Mouse (Mus musculus): ENCODE results near the gene Agpat3.
A peak's percentile ranks its signal among the peaks of the same experiment; 100 is the strongest.

Gene Agpat3

DNA sequence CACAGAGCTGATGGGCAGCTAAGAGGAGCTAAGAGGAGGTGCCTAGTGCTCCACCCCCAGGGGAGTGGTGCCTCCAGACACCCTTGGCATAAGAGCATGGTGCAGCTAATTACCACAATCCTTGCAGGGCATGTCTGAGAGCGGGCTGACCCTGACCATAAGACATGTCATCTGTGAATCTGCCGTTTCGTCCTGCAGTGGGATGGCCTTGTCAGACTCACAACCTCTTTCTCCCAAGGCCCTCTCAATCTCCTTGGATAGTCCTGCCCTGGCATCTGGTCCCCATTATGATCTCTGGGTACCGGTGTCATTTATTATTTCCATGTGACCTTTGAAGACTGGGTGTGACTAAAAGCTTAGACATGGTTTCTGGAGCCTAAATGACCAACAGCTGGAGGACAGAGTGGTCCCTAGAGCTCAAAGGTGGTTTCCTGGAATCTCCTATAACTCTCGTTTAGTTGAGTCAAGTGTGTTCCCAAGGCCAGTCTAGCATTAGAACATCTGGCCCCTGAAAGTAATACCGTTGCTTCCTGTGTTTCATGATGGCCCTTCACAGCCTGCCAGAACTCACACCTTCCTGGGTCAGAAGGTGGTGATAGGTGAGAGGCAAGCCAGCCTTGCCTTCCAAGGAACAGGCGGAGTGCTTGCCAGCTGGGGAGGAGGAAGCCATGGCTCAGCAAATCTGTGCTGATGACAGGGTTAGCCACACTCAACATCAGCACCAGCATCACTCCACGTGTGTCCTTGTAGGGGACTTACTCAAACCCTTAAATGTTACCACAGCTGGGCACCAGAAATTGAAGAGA is 61.4 kb downstream of the Agpat3 start:
- no peak for DNase-seq

DNA sequence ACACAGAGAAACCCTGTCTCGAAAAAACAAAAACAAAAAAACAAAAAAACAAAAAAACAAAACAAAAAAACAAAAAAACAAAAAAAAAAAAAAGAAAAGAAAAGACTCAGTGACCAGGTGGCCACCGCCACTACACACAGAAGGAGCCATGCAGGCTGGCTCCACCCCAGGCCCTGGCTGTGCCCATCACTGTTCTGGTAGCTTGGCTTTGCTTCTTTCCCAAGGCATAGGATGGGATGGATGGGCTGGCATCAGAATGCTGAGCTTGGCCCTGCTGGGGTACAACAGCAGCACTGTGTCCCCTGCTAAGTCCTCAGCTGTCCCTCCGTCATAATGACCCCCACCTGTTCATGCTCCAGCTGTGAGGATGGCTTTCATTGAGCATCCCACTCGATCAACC is 63.4 kb downstream of the Agpat3 start:
- peak; percentile 83 for DNase-seq

DNA sequence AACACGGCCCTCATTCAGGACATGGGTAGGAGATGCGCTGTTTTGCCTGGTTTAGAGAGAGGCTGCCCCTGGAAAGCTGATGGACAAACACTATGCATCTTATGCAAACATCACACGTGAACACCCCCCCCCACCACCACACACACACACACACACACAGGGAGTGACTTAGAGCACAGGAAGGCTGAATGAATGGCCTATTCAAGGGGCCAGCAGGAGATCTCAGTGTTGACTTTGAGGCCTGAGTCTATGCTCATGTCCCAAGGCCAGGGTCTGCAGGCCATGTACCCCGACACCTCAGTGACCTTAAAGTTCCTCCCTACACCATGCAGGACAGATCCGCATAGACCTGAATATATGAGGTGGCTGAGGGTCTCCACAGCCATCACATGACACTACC is 64.2 kb downstream of the Agpat3 start:
- DNase-seq: no peak

DNA sequence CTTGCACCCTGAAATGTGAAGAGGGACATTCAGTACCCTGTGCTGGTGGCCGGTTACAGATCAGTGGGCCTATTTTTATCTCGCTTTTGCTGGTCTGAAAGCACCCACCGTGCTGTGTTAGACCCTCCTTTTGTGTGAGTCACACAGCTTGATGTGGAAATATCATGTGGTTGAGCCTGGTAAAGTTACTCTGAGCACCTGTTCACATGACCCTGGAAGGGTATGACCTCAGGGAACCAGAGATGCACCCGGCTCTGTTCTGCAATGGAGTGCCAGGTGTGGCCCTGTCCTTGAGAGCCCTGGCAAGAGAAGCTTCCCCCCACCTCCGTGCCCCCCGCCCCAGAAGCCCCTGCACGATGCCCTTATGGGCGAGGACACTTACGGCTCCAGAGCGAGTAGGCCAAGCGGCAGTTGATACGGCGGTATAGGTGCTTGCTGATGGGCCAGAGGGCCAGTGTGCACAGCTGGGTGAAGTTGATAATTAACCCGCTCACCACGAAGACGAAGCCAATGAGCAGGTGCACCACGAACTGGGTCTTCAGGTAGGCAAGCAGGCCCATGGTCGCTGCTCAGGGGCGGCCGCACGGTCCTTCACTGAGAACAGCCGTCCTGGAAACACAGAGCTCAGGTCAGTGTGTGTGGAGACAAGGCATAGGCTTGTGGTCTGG is 64.7 kb downstream of the Agpat3 start:
- DNase-seq: no peak

DNA sequence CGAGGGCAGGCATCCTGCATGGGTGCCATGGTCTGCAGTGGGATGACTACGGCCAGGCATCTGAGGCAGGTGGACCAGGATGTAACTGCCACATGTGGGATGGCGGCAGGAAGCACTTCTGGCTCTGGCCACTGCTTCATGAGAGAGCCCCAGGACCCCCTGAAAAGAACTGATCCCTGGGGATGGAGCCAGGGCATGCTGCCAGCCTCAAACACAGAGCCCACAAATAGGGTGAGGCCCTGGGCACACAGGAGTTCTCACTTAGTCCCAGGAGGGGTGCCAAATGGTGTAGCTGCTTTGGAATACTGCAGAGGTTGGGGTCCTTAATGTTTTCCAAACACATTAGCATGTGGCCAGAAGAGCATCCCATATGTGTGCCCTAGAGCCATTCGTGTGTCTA is 66.3 kb downstream of the Agpat3 start:
- no peak for DNase-seq

DNA sequence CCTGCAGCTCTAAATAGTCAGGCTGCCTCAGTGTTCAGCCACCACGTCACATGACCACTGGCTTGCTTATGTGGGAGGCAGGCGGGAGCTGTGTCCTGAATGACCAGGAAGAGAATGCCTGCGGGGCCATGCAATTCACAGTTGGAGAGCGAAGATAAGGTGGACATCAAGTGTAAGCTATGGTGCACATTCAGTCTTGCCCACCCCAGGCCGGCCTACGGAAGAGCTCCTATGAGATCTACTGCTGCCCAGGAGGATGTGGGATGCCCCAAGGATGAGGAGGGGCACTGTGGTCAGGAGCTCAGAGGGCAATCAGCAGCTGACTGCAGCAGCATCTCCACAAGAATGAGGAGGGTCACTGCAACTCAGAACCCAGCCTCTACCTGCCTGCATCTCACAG is 66.9 kb downstream of the Agpat3 start:
- DNase-seq: no peak

DNA sequence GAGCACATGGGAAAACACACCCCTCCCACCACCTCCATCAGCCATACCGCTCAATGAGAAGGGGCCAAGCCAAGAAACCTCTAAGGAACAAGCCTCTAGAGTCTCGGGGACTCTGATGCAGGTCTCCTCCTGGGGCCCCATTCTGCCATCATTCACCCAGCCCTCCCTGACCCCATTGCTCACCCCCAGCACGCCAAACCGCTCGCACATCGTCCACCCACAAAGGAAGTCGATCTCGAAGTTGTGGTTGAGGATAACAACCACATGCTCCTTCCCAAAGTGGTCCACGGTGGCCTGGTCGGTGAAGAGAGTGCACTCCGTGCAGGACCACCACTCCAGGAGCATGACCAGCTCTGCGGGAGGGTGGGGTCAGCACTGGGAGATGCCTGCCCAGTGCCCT is 67.5 kb downstream of the Agpat3 start:
- no peak for DNase-seq

DNA sequence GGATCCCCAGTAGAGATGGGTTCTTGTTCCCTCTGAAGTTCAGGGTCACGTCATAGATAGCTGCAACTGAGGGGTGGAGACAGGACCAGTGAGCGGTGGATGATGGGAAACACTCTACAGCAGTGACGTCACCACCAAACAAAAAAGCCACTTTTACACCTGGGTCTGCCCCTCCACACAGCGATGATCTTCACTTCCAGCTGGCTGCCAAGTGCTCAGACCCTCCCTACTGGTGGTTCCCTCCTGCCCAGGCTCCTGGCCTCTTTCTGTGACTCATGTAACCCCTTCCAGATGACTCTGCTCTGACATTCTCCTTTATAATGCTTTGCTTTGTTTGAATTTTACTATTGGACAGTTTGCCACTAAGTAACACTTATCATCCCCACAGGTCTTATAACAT is 69.9 kb downstream of the Agpat3 start:
- DNase-seq: no peak

DNA sequence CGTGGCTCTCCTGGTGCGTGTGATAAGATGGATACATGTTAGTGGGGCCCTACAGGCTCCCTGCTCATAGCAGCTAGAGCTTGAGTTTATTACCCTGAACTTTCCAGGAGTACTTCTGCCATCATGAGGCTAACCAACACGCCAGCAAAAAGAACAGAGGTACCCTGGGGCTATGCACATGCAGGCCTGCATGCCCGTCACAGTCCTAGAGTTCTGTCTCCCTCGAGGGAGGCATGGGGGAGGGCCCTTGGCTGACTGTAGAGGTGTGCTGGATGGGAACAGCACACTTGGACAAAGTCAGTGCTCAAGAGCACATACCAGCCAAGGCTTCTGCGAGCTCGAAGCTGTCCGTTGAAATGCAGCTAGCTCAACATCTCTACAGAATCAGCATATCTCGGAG is 71.8 kb downstream of the Agpat3 start:
- DNase-seq: no peak

DNA sequence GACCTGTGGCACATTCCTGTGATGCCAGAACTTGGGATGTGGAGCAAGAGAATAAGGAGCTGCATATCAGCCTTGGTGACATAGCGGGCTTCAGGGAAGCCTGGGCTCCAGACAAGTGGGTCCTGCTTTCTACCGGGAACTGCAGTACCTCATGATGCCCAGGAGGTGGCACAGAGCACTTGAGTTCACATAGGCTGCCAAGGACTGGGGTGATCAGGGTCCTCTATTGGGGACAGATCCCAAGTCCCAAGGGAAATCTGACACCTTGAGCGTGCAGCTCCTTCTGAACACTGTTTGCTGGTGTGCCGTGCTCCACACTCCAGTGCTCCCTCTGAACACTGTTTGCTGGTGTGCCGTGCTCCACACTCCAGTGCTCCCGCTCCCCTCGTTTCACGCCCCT is 73.1 kb downstream of the Agpat3 start:
- DNase-seq: peak; percentile 65

DNA sequence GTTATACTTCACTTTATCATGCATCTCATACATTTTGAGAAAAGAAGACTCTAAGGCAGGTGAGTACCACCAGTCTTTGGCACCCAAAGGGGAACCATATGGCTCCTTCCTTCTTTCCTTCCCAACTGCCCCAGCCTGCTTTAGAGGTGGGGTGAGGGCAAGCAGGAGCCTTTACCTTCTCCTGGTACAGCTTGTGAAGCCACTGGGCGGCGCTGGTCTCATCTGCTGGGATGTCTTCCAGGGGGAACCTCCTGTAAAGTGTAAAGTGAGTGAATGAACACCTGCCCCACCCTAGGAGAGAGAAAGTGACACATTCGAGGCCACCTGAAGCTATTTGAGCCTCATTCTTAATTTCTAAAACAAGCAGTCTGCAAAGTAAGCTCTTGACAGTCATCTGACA is 74.5 kb downstream of the Agpat3 start:
- peak; percentile 62 for DNase-seq

DNA sequence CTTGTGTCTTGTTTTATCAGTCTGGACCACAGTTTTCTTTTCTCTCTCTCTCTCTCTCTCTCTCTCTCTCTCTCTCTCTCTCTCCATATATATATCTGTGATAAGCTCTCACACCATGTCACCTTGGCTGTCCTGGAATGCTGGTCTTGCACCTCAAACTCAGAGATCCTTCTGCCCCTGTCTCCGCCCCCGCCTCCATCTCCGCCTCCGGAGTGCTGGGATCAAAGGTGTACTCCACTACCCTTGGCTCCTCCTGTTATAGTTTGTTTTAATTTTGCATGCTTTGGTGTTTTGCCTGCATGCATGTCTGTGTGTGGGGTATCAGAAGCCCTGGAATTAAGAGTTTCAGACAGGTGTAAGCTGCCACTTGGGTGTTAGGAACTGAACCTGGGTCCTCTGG is 76.0 kb downstream of the Agpat3 start:
- no peak for DNase-seq

DNA sequence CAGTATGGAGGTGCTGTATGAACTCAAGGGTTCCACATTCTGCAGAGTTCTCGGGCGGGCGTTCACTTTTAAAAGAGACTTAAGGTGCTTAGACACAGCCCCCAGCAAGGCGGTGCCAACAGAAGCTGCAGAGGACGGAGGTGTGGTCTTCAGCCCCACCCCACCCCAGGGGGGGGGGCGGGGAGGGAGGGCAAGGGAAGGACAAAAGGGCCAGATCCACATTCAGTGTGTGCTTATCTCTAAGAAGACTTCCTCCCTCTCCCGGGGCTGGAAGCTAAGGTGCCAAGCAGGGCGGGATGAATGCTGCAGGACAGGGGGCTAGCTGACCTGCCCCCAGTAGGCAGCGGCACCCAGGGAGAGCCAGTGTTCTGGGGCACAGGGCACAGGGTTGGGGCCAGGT is 79.4 kb downstream of the Agpat3 start:
- no peak for DNase-seq

DNA sequence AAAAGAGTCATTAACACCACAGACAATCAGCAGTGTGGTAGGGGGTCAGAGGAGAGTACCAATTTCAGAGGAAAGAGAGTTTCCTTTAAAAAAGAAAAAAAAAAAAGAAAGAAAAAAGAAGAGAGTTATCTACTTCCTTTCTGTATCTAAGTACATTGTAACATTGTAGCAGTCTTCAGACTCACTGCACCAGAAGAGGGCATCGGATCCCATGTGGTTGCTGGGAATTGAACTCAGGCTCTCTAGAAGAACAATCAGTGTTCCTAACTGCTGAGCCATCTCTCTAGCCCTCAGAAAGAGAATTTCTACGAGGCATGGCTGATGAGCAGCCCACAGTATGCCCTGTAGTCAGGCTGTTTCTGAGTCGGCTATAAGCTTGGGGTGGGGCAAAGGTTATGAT is 86.4 kb downstream of the Agpat3 start:
- DNase-seq: no peak

DNA sequence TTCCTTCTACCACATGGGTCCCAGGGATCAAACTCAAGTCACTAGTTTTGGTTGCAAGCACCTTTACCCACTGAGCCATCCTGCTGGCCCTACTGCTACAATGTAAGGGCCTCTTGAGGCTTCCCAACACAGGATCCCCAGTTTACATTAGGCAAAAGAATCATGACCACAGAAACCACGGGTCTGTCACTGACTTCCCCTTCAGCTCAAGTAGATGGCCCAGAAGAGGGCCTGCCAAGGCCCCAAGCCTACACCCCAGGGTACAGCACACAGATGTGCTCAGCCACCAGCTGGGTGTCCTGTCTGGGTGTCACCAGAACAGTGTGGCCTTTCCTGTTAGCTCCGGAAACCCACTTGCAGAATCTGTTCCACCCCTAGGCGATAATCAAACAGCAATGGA is 87.6 kb downstream of the Agpat3 start:
- DNase-seq: no peak

DNA sequence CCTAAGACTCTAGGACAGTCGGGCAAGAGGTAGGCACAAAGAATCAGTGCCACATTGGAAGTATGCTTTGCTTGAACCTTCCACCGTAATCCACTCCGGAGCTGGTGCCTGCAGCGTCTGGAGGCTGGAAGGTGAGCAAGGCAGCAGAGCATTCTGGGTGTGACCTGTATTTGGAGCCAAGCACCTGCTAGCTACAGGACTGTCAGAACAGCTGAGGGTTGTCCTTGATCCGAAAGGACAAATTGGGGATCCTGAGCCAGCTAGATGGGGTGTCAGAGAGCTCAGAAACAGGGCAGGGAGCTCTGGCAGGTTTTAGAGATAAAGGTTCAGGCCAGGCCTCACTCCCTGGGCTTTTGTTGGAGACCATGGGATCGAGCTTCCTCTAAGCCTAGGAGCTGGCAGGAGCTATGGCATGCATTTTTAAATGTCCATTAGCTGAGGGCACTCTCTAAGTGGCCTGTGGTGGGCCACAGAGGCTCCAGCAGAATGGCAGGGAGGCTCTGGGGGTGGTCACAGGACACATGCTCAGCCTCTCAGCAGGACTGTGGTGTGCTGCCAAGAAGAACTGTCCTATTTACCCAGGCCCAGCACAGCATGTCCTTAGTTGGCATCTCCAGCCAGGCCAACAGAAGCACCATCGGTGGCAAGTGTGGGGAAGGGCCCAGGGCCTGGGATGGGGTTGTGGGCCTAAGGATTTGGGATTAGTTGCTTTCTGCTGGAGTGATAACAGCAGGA is 91.2 kb downstream of the Agpat3 start:
- DNase-seq: peak; percentile 66

DNA sequence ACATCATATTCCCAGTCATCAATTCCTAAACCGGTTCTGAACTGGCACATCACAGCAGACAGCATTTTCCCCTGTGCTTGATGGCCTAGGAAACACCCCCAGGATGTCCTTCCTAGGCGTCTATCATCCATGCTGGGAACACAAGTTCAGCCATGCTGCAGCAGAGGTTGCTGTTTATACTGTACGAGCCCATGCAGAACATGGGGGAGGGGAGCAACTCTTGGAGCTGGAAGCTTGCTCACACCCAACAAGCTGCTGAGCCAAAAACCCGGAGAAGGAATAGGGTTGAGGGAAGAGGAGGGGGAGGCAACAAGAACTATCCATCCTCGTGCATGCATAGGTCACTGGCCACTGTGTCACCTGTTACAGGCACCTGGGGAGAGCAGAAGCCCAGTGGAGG is 92.0 kb downstream of the Agpat3 start:
- no peak for DNase-seq

DNA sequence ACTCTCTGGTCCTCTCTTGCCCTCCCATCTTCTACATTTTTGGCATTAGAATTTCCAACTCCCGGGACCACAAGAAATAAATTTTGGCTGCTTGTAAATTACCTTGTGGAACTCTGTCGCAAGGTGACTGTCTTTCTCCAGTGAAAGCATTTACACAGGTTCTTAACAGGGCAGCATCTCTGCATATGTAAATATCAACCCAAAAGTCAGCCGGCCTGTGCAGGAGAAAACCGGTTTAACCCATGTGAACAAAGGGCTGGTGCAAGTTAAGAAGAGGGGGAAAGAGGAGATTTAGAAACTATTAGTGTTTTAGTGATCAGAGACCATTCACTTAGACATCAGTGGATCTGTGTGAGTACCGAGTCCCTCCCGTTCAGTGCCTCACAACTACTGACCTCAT is 92.6 kb downstream of the Agpat3 start:
- DNase-seq: no peak

DNA sequence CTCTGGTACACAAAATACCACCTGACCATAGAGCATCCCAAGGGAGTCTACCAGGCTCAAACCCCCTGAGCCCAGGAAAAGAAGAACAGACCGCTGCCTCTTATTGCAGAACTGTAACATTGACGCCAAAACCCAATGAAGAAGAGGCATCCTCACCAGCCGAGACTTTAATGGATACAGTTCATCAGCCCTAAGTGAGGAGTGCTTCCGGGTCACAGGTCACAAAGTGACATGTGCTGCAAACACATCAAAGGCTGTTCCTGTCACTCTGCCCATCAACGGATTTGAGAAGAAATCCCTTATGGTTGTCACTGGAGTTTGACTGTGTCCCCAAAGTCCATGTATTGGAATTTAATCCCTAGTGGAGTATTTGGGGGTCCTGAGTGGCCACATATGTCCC is 93.1 kb downstream of the Agpat3 start:
- DNase-seq: no peak

DNA sequence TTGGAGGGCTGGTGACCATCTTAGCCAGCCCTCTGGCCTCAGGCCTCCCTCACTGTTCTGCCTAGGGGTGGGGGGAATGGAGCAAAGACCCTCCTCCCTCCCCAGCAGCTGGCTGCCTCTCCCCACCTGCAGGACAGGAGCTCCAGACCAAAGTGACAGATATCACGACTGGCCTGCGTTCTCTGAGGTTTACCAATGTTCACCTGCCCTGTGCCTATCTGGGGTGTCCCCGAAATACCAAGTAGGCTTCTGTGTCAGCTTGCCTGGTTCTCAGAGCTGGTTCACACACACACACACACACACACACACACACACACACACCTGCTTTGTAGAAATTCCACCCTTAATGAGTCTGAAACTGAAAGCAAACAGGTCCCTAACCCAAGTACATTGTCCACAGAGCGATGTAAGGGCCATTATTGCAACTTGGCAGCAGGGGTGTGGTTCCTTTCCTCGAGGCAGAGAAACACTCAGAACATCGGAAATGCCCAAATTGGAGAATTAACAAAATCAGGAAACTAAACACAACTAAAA is 94.1 kb downstream of the Agpat3 start:
- DNase-seq: no peak

DNA sequence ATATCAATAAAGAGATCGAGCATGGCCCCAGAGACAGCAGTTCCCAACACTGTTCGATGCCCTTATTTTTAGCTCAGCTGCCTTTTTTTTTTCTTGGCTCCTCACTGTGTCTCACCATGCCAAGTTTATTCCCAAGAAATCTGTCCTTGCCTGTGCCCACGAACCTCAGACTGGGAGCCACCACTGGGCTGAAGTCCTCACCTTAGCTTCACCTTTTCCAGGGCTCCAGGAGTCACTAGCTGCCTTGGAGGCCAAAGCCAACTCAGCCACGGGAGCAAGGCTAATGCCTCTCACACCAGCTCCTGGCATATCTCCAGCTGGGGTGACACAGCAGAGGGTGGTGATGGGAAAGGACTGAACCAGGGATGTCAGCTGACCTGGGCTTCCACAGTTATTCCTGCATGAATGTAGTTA is 96.6 kb downstream of the Agpat3 start:
- DNase-seq: no peak

DNA sequence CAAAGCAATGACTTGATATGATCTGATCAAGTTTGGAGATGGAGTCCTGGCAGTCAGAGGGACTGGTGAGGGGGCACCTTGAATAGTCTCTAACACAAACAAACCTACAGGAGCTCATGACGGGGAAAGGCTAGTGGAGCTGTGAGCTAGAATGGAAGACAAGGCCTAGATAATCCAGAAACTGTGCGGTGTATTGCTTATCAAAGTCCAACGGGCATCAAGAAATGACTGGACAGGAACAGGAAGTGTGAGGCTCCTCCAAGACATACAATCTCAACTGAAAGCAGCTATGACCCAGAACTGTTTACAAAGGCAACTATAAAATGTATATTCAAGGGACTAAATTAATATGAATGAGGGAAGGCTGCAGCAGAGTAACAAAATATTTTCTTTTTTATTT is 105.1 kb downstream of the Agpat3 start:
- DNase-seq: no peak

DNA sequence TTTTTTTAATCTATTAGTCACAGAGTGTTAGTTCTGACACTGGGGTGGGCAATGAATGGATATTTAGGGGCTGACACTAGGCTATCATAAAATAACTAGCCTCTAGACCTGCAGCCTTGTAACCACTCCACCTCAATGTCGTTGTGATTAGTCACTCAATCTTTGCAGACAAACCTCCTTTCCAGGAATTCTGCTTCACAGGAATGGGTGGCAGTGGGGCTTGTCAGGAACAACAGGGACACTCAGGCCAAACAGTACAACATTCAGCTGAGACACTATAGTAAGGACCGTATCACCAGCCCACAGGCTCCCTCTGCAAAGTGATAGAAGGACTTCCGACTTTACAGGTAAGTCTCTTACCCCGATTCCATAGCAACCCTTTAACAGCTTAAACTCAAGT is 105.6 kb downstream of the Agpat3 start:
- DNase-seq: no peak

DNA sequence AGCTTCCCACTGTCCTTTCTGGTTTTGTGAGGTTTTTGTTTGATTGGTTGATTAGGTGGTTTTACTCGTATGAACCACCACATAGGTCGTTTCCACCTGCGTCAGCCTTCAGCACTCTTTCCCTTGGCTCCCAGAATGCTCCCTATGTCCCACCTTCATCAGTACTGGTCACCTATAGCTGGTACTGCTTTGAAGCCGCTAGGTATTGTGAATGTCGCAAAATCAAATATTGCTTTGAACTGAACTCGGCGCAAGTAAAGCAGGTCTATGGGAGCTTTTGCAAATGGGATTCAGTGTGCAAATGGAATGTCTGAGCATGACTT is 107.1 kb downstream of the Agpat3 start:
- no peak for DNase-seq
